Mouse (Mus musculus): ENCODE results near the gene Pla2g5.
"Not testable (repeated sequence)": the region's sequence is repeated elsewhere in the genome, so short reads cannot be mapped to it uniquely, and the experiment has no call there.

Pla2g5 gene

DNA sequence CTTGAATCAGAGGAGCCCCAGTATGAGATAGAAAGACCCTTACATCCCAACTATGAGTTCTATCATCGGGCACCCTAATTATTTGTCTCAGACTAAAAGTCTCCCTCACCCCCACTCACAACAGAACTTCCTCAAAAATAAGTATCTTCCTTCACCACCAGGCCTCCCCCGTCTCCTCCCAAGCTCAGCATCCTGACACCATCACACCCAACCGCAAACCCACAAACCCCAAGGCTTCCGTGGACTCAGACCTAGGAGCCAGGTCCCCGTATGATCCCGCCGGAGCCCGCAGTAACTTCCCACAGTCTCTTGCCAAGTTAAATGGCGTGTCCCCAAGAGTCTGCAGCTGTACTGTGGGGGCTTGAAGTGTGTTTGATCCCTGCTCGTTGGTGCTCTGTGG is 5.7 kb downstream of the Pla2g5 start:
- DNase-seq, result no peak

GRCm38 (mm10) chr4:138856491-138856890 is 6.8 kb downstream of the Pla2g5 start:
- peak in 1 of 2 experiments; percentile 22 for DNase-seq

- DNase-seq, result no peak
These were observed 8.1 kb downstream of the Pla2g5 start for GRCm38 (mm10) chr4:138855092-138855632.

DNA sequence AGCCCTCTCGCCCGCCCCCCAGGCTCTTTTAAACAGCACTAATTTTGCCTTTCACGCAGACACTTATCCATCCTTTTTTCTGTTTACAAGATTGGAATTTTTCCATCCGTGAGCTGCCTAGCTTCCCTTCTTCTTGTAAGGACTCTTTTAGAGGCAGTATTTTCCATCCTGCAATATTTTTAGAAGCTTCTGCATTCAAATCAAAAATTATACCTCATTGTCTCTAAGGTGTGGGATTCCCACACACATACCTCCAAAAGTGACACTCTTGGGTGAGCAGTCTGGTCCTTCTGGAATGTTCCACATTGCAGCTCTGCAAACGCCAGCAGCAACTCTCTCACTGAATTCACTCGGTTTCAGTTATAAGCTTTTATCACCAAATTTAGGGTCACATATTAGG is 10.3 kb downstream of the Pla2g5 start:
- no peak for DNase-seq

- DNase-seq, result peak; percentile 16 to 56
These were observed 11.8 kb downstream of the Pla2g5 start for GRCm38 (mm10) chr4:138851463-138851862.

GRCm38 (mm10) chr4:138841386-138841785 is 21.9 kb downstream of the Pla2g5 start:
- DNase-seq, result no peak

DNA sequence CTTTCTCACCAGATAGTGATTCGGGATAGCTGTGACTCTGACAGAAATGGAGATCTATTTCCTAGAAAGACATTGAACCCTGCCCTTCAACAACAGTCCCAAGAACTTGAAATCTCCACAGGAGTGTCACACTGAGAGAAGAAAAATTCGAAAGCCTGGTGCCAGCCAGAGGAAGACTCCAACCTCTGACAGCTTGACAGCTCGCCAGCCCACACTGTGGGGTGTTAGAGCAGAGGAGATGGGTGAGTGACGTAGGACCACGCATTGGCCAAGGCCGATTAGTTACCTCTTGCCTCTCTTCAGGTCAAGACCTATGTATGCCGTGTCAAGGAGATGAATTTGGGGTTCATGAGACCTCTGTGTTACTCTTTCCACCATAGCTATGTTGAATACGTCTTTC is 22.6 kb downstream of the Pla2g5 start:
- no peak for DNase-seq

GRCm38 (mm10) chr4:138839806-138840205 is 23.5 kb downstream of the Pla2g5 start:
- DNase-seq, result no peak

DNA sequence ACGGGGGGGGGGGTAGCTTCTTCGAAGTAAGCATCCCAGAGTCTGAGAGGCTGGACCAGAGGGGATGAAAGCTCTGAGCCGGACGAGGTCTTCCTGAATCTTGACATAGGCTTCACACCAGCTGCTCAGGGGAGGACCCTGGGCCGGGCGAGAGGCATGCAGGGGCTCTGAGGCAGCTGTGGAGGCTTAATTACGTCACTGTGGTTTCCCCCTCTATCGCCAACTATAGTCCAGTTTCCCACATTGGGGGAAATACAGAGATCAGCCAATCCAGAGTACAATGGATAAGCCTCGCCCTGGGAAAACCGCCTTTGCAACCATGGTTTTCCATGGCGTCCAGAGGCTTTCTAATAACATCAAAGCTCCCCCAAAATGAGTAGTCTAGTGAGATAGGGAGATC is 36.1 kb downstream of the Pla2g5 start:
- no peak for DNase-seq

DNA sequence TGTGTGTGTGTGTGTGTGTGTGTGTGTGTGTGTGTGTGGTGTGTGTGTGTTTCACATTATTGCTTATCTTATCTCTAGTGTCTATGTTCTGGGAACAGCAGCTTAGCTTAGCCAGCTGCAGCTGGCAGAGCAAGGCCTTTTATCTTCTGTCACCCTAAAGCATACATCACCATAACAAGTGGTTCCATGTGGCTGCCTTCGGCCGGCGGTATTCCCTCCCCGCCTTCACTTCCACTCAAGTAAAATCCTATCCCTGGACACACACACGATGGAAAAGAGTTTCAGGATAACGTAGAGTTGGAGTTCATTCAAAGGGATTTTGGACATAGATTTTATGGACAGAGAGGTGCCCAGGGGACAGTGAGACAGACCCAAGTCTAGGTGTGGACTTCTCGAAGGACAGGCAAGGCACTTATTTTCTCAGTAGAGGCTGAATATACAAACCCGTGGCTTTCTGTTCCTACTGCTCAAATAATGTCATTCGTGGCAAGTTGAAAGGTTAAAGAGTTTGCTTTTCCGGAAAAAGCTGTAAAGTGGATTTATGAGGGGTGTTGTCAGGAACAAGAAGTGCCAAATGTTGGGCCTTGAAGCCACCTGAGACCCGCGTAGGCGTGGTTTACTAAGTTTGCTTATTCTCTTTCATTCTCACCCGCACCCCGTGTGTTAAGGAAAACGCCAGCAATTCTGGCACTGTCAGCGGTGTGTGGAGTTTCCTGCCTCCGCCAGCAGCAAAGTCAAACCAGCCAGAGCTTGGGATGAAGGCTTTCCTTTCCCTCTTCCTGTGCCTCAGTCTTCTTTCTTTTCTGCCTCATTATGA is 37.3 kb downstream of the Pla2g5 start:
- no peak for DNase-seq

DNA sequence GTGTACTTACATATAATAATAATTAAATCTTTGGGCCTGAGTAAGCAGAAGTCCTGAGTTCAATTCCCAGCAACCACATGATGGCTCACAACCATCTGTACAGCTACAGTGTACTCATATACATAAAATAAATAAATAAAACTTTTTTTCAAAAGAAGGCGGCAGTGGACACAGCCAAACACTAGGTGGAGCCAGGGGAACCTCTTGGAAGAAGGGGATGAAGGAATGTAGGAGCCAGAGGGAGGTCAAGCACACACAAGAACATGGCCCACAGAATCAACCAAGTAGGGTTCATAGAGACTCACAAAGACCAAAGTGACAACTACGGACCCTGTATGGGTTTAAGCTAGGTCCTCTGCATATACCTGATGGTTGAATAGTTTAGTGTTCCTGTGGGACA is 38.6 kb downstream of the Pla2g5 start:
- no peak for DNase-seq

GRCm38 (mm10) chr4:138824161-138824560 is 39.1 kb downstream of the Pla2g5 start:
- not testable (repeated sequence) for DNase-seq

- no peak for DNase-seq
These were observed 42.2 kb downstream of the Pla2g5 start for GRCm38 (mm10) chr4:138821036-138821435.

DNA sequence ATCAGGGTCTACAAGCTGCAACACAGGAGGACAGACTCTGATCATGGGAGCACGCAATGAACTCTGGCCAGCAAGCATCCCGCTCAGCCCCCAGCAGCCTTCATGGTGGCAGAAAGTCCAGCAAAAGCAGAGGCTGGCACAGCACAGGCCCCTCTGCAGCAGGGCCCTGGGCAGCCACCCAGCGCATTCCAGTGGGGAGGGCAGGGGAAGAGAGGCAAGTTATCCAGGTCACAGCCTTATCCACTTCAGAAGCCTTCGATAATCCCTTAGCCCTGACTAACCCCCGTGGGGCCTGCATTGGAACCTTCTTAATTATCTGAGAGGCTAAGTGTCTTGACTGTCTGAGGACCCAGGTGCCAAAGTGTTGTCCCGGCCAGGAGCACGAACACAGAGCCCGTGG is 44.2 kb downstream of the Pla2g5 start:
- DNase-seq, result no peak

GRCm38 (mm10) chr4:138817736-138818135 is 45.5 kb downstream of the Pla2g5 start:
- peak in 1 of 2 experiments; percentile 11 for DNase-seq

DNA sequence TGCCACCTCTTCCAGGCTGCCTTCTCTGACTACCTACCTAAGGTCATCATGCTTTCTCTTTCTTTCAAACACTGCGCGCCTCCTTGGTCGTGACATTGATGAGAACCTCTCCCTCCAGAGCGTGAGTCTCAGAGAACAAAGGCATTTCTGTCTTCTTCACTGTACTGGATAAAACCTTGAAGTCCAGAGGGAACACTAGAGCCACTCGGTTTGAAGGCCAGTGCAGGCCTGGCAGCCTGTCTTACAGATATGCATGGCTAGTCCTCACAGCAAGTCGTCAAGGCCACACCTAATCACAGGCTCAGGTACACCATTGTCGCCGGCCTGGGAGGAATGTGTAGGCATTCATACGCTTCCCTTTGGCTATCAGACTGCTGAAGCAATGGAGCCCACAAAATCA is 47.1 kb downstream of the Pla2g5 start:
- DNase-seq, result no peak

- DNase-seq, result no peak
These were observed 56.3 kb downstream of the Pla2g5 start for GRCm38 (mm10) chr4:138806920-138807541.

DNA sequence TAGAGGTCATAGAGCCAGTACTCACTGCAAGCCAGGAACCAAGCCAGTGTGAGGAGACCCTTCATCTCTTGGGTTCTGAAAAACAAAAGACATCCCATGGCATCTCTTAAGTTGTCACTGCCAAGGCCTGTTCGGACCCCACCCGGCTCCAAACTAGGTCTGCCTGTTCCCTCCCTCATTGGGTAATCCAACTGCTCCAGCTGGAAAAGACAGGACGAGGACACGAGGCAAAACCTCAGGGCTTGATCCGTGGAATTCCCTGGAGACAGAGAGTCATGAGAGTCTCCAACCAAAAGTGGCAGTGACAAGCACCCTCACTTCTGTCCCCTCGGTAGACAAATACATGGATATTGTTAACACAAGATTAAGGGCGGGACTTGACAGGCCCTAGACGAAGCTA is 57.1 kb downstream of the Pla2g5 start:
- no peak for DNase-seq

- DNase-seq, result no peak
These were observed 58.0 kb downstream of the Pla2g5 start for GRCm38 (mm10) chr4:138805248-138805647.

DNA sequence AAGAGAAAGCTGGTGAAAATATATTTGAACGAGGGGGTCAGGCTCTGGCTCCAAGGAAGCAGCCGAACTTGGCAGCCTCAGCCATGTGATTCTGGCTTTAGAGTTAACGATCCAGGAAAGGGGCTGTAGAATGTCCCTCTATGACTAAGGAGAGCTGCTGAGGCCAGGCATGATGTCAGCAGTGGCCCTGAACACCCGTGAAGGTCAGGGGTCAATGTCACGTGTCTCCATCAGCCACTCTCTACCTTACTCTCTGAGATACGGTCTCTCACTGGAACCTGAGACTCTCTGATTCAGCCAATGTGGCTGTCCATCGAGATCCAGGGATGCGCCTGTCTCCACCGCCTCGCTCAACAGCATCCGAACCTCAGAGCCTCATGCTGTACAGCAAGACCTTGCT is 60.4 kb downstream of the Pla2g5 start:
- DNase-seq, result no peak

- no peak for DNase-seq
These were observed 61.7 kb downstream of the Pla2g5 start for GRCm38 (mm10) chr4:138801631-138802030.

GRCm38 (mm10) chr4:138800134-138800744 is 63.0 kb downstream of the Pla2g5 start:
- no peak for DNase-seq

- no peak for DNase-seq
These were observed 66.1 kb downstream of the Pla2g5 start for GRCm38 (mm10) chr4:138797217-138797570.

Measured in spleen, adult 18-20 months (tissue).